Mouse (Mus musculus) kidney, postnatal 0 days (tissue): ENCODE data around the gene Clps. TPM values are rescaled to one million over a fixed set of nuclear protein-coding genes. Genes with fewer than 3 reads are reported as not detected.

ENCODE experiments used
- ATAC-seq: fragments of 200-750 bp; cut with Nextera tagmentation; replicated peaks from 2 replicates; pipeline ENCODE4 v1.8.0; 2017; ENCODE audit warnings: low read depth, moderate number of reproducible peaks, moderate TSS enrichment, moderate library complexity; ENCODE audit not compliant: low FRiP score
- DNase-seq: peaks from one replicate; pipeline ENCODE4 v3.0.0-alpha.2; 2016; ENCODE audit warnings: low spot score
- H3K27ac ChIP-seq: fragments of 300-500 bp; sonication (generic); 2 replicates; pipeline ENCODE4 v1.5.1; 2014; ENCODE audit warnings: mild to moderate bottlenecking
- H3K27me3 ChIP-seq: fragments of 300-500 bp; sonication (generic); 2 replicates; pipeline ENCODE4 v1.6.1; 2014; ENCODE audit warnings: low read length, mixed read lengths; ENCODE audit not compliant: insufficient read depth
- H3K36me3 ChIP-seq: fragments of 300-500 bp; sonication (generic); 2 replicates; pipeline ENCODE4 v1.6.1; 2014; ENCODE audit warnings: low read length, mixed read lengths; ENCODE audit not compliant: insufficient read depth
- H3K4me1 ChIP-seq: fragments of 300-500 bp; sonication (generic); replicated peaks from 2 replicates; pipeline ENCODE4 v1.6.1; 2014; ENCODE audit warnings: antibody characterized with exemption, low read length, mixed read lengths; ENCODE audit not compliant: insufficient read depth
- H3K4me2 ChIP-seq: fragments of 300-500 bp; sonication (generic); 2 replicates; pipeline ENCODE4 v1.6.1; 2014; ENCODE audit warnings: mild to moderate bottlenecking, low read length, moderate library complexity, mixed read lengths
- H3K4me3 ChIP-seq: fragments of 300-500 bp; sonication (generic); replicated peaks from 2 replicates; pipeline ENCODE4 v1.5.1; 2014; ENCODE audit warnings: low read depth, low read length
- H3K9ac ChIP-seq: fragments of 300-500 bp; sonication (generic); 2 replicates; pipeline ENCODE4 v1.6.1; 2014; ENCODE audit warnings: low read depth, low read length
- H3K9me3 ChIP-seq: fragments of 300-500 bp; sonication (generic); replicated peaks from 2 replicates; pipeline ENCODE4 v1.6.1; 2016; ENCODE audit warnings: low read length, inconsistent platforms, mixed read lengths
- CTCF ChIP-seq: IDR thresholded peaks from 2 replicates; pipeline ENCODE4 v1.5.1; 2016; ENCODE audit warnings: antibody characterized with exemption, low read depth, mild to moderate bottlenecking, moderate library complexity
- WGBS: fragments of 180-500 bp; shearing (Covaris S2); extraction: QIAGEN DNeasy Blood & Tissue Kit; methylation state at CpG from one replicate; pipeline ENCODE4 v1.1.7; 2014; 5-methylcytosine and 5-hydroxymethylcytosine counted together
- polyA plus RNA-seq: library from polyadenylated mRNA; unstranded; fragments of >200 nt; fragmentation: Nextera tagmentation; extraction: Ambion mirVana; gene quantifications from 2 replicates; pipeline ENCODE4 v1.2.1, GENCODE M21; 2015

The Clps gene
- polyA plus RNA-seq, 1 experiment from 2014 or later = not detected

GRCm38 (mm10) chr17:28529116-28529515, 31.4 kb downstream of the Clps start:
- WGBS = 58% methylated on average over 4 of the region's 4 CpGs
- no peak for ATAC-seq
- no peaks in the 10 kb centered on the region for H3K9me3 ChIP-seq
- no peak for TF ChIP-seq CTCF
- H3K36me3 ChIP-seq = no peaks in the 10 kb centered on the region
- H3K4me2 ChIP-seq = no peak overlapping the region
- no peak overlapping the region for H3K4me3 ChIP-seq
- H3K4me1 ChIP-seq = 0 out of 2 replicates have a peak, but pooled peaks cover 10% of the 10 kb centered on the region
- H3K27me3 ChIP-seq = no peaks in the 10 kb centered on the region
- no peak for DNase-seq
- H3K27ac ChIP-seq = no peak overlapping the region
- no peak overlapping the region for H3K9ac ChIP-seq

GRCm38 (mm10) chr17:28528043-28528351, 32.6 kb downstream of the Clps start:
- DNase-seq = peak; percentile 92
- 4% methylated on average over 6 of the region's 6 CpGs for WGBS
- H3K27ac ChIP-seq = no peak overlapping the region
- no peaks in the 10 kb centered on the region for H3K9me3 ChIP-seq
- peak overlapping the region; percentile 27; the same call in 1 of the 2 replicates for H3K9ac ChIP-seq
- no peaks in the 10 kb centered on the region for H3K27me3 ChIP-seq
- TF ChIP-seq CTCF = peak; percentile 97
- no peak for ATAC-seq
- 0 out of 2 replicates have a peak, but pooled peaks cover 14% of the 10 kb centered on the region for H3K4me1 ChIP-seq
- no peak overlapping the region for H3K4me3 ChIP-seq
- no peaks in the 10 kb centered on the region for H3K36me3 ChIP-seq
- peak overlapping the region; percentile 32 for H3K4me2 ChIP-seq

GRCm38 (mm10) chr17:28527184-28528042, 33.2 kb downstream of the Clps start:
- no peak for TF ChIP-seq CTCF
- Histone ChIP-seq H3K36me3 (no peaks in the 10 kb centered on the region), H3K27me3 (no peaks in the 10 kb centered on the region), H3K9me3 (no peaks in the 10 kb centered on the region), H3K4me2 (peak overlapping the region; percentile 32), H3K4me3 (no peak overlapping the region), H3K9ac (peak overlapping the region; percentile 27; the same call in 1 of the 2 replicates), H3K27ac (no peak overlapping the region), H3K4me1 (0 out of 2 replicates have a peak, but pooled peaks cover 14% of the 10 kb centered on the region)
- WGBS = 37% methylated on average over 12 of the region's 12 CpGs
- ATAC-seq (no peak), DNase-seq (no peak)

GRCm38 (mm10) chr17:28524831-28525430, 35.6 kb downstream of the Clps start:
- Histone ChIP-seq H3K27me3 (no peaks in the 10 kb centered on the region), H3K36me3 (no peaks in the 10 kb centered on the region), H3K4me1 (peaks cover 14% of the 10 kb centered on the region; the same call in 1 of the 2 replicates), H3K4me3 (no peak overlapping the region), H3K4me2 (no peak overlapping the region), H3K9ac (no peak overlapping the region), H3K27ac (no peak overlapping the region), H3K9me3 (no peaks in the 10 kb centered on the region)
- DNase-seq = no peak
- TF ChIP-seq CTCF = peak; percentile 40
- 70% methylated on average over 4 of the region's 4 CpGs for WGBS
- ATAC-seq = no peak

- ATAC-seq (no peak), DNase-seq (no peak)
- Histone ChIP-seq H3K36me3 (no peaks in the 10 kb centered on the region), H3K9ac (no peak overlapping the region), H3K4me2 (peak overlapping the region; percentile 96; the same call in 1 of the 2 replicates), H3K9me3 (no peaks in the 10 kb centered on the region), H3K4me1 (peaks cover 15% of the 10 kb centered on the region), H3K4me3 (no peak overlapping the region), H3K27ac (0 out of 2 replicates have a peak overlapping the region, but pooled peaks have one; percentile 8), H3K27me3 (no peaks in the 10 kb centered on the region)
- WGBS = 84% methylated on average over 23 of the region's 23 CpGs
- no peak for TF ChIP-seq CTCF
These were observed 36.4 kb downstream of the Clps start for GRCm38 (mm10) chr17:28524009-28524695.

GRCm38 (mm10) chr17:28523355-28524008, 37.1 kb downstream of the Clps start:
- no peak for DNase-seq
- Histone ChIP-seq H3K4me1 (peaks cover 21% of the 10 kb centered on the region), H3K4me2 (peak overlapping the region; percentile 96), H3K4me3 (peak overlapping the region; percentile 64), H3K9me3 (no peaks in the 10 kb centered on the region), H3K9ac (peak overlapping the region; percentile 74), H3K27me3 (no peaks in the 10 kb centered on the region), H3K27ac (peak overlapping the region; percentile 93), H3K36me3 (no peaks in the 10 kb centered on the region)
- ATAC-seq = peak; percentile 17
- WGBS = 10% methylated on average over 28 of the region's 28 CpGs
- TF ChIP-seq CTCF = no peak
